Mouse (Mus musculus): Measurements from ENCODE around the gene Mroh7.

Mroh7 gene

GRCm38 (mm10) chr4:106693841-106694430 lies 36.8 kb downstream of the Mroh7 start:
- no peak for DNase-seq

DNA sequence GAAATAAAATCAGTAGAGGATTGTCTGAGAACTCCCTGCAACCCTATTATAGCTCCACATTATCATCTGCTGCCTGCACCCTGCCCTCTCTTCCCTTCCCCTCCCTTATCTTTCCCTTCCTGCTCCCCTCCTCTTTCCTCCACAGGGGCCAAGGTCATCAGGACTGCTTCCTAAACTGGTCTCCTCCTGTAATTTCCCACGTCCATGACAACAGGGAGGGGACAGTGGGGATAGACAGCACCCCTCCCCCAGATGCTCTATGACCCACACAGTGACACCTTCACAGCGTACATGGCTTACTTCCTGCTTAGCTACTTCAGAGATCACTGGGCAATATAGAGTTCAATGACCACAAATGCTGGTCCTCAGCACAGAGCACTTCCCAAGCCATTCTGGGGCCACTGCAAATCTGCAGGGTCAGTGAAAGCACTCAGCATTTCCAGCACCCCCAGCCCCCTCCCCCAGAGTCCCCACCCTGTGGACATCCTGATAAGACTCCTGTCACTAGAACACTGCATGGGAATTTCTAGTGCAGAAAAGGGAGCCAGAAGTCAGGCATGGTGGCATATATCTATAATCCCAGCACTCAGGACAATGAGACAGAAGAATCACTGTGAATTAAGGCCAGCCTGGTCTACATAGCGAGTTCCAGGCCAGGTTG lies 42.0 kb downstream of the Mroh7 start:
- DNase-seq, result no peak

GRCm38 (mm10) chr4:106680955-106681354 lies 49.8 kb downstream of the Mroh7 start:
- no peak for DNase-seq

- DNase-seq, result no peak
Measured at GRCm38 (mm10) chr4:106679152-106679551, 51.6 kb downstream of the Mroh7 start.

GRCm38 (mm10) chr4:106678442-106679118 lies 52.1 kb downstream of the Mroh7 start, which contains the start of gene Ttc4:
Gene Ttc4, minus strand, starts transcription at chr4:106678944.
- peak; percentile 88 to 90 for DNase-seq

DNA sequence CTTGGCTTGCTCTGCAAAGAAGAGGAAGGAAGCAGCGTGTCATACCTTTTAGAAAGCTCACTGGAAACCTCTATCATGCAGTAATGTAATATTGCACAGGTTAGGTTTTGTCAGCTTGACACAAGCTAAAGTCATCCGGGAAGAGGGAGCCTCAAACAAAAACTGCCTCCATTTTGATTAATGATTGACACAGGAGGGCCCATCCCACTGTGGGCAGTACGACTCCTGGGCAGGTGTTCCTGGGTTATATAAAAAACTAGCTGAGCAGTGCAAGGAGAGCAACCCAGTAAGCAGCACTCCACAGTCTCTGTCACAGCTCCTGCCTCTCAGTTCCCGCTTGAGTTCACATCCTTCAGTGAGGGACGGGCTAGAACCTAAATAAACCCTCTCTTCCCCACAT lies 54.0 kb downstream of the Mroh7 start:
- DNase-seq, result no peak

GRCm38 (mm10) chr4:106666546-106666945 lies 64.2 kb downstream of the Mroh7 start:
- no peak for DNase-seq

DNA sequence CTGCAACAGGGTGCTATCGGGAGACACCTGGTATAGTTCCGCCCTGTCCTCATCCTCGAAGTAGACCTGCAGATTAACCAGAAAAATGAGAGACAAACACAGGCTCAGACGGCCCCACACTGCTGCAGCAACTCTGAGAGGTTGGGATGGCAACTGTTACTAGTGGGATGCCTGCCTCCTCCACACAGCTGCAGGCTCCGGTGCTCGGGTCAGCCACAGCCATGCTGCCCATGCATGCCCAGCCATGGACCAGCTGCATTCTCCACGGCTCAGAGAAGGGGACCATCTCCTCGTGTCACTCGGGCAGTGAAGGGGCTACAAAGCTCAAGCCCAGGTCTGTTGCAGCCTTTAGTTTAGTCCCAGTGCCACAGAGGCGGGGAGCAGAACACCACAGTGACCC lies 65.1 kb downstream of the Mroh7 start:
- no peak for DNase-seq

- no peak for DNase-seq
Measured at GRCm38 (mm10) chr4:106665269-106665668, 65.5 kb downstream of the Mroh7 start.

DNA sequence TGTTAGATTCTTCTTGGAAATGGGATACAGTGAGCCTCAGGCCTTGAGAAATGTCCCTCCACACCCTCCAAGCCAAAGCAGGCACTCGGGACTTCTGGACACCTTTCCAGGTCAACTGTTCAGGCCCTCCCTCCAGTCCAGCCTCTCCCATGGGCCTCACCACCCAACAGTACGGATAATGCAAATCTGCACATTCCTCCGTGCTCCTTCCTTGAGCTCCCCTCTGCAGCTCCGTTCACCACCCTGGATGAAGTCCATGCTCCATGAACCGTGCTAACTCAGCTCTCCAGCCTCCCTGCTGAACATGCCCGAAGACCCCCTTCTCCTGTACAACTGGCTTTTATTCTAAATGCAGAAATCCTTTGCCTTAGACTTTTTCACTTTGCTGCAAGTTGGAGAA lies 66.0 kb downstream of the Mroh7 start:
- no peak for DNase-seq

GRCm38 (mm10) chr4:106663956-106664470 lies 66.7 kb downstream of the Mroh7 start:
- no peak for DNase-seq

DNA sequence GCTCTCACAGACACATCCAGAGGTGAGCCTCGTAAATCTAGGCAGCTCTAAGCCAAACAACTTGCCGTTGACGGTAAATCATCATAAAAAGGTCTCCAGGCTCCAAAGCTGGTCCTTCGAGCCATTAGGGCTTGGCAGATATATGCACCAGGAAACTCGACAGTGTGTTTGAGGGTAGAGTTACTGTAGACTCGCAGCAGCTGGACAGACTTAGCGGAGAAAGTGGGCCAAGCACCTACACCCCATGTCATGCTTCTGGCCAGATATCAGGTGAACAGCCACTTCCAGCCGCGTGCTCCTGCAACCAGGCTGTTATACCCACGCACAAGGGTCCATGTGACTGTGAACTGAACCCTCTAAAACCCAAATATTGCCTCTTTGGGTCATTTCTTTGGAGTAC lies 75.0 kb downstream of the Mroh7 start:
- no peak for DNase-seq

GRCm38 (mm10) chr4:106653051-106653450 lies 77.7 kb downstream of the Mroh7 start:
- DNase-seq, result no peak

- DNase-seq, result no peak
Measured at GRCm38 (mm10) chr4:106652546-106652945, 78.2 kb downstream of the Mroh7 start.

DNA sequence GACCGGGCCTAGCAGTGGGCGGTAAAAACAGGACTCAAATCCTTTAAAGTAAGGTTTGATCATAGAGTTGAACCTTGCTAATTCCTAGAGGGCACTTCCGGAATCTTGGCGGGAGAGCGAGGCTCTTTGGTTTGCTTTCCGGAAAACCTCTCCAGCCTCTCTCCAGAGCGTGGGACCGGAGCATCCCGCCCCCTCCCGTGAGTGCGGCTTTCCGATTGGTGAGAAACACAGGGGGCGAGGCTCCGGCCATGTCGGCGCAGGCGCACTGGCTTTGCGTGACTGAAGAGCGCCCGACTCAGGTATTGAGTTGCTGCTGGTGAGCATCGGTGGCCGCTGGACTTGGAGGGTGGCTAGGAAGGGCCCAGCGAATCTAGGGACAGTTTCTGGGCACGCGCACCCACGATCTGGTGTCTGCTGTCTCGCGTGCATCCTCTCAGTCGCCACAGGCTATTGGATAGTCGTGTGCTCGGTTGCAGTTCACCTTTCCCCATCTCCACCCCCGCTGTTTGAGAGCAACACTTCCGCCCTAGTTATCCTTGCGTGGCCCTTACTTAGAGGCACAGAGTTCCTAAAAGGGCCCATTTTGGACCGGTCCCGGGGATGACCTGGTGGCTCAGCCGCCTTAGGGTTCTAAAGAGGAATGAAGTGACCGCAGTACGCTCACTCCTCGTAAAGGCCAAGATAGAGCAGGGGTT lies 79.7 kb downstream of the Mroh7 start, which contains the start of gene Pars2:
Gene Pars2 (plus strand): TSS at position 237 of the 695 bp plus-strand sequence.
- DNase-seq, result peak; percentile 98

DNA sequence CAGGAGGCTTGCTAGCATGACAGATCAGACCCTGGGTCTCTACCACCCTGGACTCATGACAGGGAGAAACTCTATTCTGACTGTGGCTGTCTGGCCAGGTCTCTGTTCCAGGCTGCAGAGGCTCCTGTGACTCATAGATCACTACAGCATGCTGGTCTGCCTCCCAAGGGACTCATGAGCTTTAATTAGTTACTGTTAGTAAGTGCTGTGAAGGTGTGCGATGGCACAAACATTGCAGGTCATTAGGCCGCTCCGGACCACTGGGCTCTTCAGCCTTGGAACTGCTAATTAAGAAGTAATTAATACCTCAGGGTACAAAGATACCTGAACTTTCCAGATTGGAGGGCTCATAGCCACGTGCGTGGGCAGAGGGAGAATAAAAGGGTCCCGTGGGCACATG lies 83.6 kb downstream of the Mroh7 start:
- no peak for DNase-seq

DNA sequence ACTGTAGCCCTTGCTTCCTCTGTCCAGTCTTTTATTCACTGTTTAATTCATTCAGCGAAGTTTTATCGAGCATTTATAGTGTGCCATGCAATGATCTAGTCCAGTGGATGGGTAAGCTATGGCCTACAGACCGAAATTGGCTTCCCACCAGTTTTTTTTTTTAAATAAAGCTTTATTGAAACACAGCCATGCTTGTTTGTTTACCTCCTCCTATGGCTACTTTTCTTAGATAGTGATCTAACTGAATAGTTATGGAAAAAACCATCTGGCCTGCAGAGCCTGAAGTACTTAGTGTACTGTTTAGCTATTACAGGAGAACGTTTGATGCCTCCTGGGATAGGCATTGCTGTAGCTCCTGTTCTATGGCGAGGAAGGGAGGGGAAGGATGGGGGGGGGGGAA lies 84.9 kb downstream of the Mroh7 start:
- no peak for DNase-seq

DNA sequence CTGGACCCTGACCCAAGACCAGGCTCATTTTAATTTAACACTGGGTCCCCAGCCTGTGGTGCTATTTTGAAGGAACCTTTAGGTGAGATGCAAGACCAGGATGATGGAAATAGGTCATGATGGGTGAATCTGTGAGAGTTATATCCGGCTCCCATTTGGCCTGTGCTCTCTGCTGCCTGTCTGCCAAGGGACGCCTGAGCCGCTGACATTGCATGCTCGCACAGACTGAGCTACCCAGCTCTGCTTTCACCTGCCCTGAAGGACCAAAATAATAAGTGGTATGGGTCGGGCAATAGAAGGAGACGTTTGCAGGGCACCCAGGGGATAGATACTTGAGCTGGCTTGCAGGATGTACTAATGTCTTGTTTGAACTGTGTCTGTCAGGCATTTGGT lies 86.5 kb downstream of the Mroh7 start:
- DNase-seq, result no peak

DNA sequence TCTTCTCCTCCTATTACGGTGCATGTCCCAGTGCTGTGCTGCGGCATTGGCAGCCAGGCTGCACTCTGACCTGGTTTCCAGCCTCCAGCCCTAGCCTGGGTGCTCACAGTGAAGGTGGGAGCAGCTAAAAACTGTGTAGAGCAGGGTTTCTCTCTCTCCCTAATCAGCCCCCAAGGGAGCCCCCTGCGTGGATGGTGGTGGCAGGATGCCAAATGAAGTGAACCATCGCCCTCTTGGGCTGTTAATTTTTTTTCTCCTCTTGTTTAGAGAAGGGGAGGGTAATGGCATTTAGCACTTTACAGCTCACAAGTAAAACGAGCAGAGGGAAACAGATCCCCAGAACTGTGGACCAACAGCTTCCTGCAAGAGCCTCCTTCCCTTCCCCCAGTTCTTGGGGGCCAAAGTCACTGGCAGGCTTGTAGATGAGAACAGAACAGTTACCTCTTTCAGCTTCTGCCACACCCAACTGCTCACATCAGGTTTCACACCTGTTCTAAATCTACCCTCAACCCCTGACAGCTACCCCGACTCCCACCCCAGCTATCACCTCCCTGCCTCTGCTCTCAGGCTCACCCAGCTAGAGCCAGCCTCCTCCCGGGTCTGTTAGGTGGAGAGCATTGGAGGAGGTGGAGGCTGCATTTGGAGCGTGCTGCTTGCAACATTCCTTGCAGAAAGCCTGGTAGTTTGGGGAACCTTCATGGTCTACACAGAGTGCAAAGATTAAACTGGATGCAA lies 87.1 kb downstream of the Mroh7 start:
- no peak for DNase-seq

GRCm38 (mm10) chr4:106634086-106634479 lies 96.6 kb downstream of the Mroh7 start:
- DNase-seq, result no peak

- no peak for DNase-seq
Measured at GRCm38 (mm10) chr4:106633281-106634085, 97.2 kb downstream of the Mroh7 start.

- no peak for DNase-seq
Measured at GRCm38 (mm10) chr4:106632313-106632712, 98.4 kb downstream of the Mroh7 start.

Data from thymus, postnatal 36 days (tissue).